Mouse (Mus musculus): Measurements from ENCODE around the gene Zdhhc13. TPM values are rescaled to one million over a fixed set of nuclear protein-coding genes. Genes with fewer than 3 reads are reported as not detected.

Gene Zdhhc13
- 10 to 100 TPM; 14.6 to 14.7 TPM for total RNA-seq (2021)
- long read RNA-seq, experiment 1, transcript Zdhhc13-201 (17 exons, 2,410 nt) = major isoform, 7 of 12 reads
- long read RNA-seq, experiment 1, partial matches to known transcripts = 0 of 12 reads
- long read RNA-seq, experiment 1, other reads (novel, unspliced or antisense) = 5 of 12 reads
- long read RNA-seq, experiment 2, transcript Zdhhc13-201 (17 exons, 2,410 nt) = major isoform, 29 of 39 reads
- long read RNA-seq, experiment 2, partial matches to known transcripts = 2 of 39 reads
- long read RNA-seq, experiment 2, other reads (novel, unspliced or antisense) = 8 of 39 reads

- peak; percentile 55 to 84 for DNase-seq (ENCODE audit: low spot score in 2 of 2)
Measured at GRCm38 (mm10) chr7:48788851-48789572, at the start of gene Zdhhc13. Gene Zdhhc13, plus strand, starts transcription at chr7:48789003.

GRCm38 (mm10) chr7:48749298-48750163, 39.3 kb upstream of the Zdhhc13 start:
- peak; percentile 30 to 54 for DNase-seq (ENCODE audit: low spot score in 2 of 2)

GRCm38 (mm10) chr7:48750164-48750809, 38.5 kb upstream of the Zdhhc13 start:
- DNase-seq (ENCODE audit: low spot score in 2 of 2) = no peak

GRCm38 (mm10) chr7:48751222-48751621, 37.6 kb upstream of the Zdhhc13 start:
- DNase-seq (ENCODE audit: low spot score in 2 of 2) = no peak

- no peak for DNase-seq (ENCODE audit: low spot score in 2 of 2)
Measured at GRCm38 (mm10) chr7:48754415-48754974, 34.3 kb upstream of the Zdhhc13 start.

- DNase-seq (ENCODE audit: low spot score in 2 of 2) = no peak
Measured at GRCm38 (mm10) chr7:48755825-48756224, 33.0 kb upstream of the Zdhhc13 start.

GRCm38 (mm10) chr7:48756306-48756931, 32.4 kb upstream of the Zdhhc13 start:
- DNase-seq (ENCODE audit: low spot score in 2 of 2) = no peak

GRCm38 (mm10) chr7:48758083-48758482, 30.7 kb upstream of the Zdhhc13 start:
- no peak for DNase-seq (ENCODE audit: low spot score in 2 of 2)

GRCm38 (mm10) chr7:48760789-48761188, 28.0 kb upstream of the Zdhhc13 start:
- no peak for DNase-seq (ENCODE audit: low spot score in 2 of 2)

- no peak for DNase-seq (ENCODE audit: low spot score in 2 of 2)
Measured at GRCm38 (mm10) chr7:48762289-48762688, 26.5 kb upstream of the Zdhhc13 start.

GRCm38 (mm10) chr7:48762721-48763120, 26.1 kb upstream of the Zdhhc13 start:
- no peak for DNase-seq (ENCODE audit: low spot score in 2 of 2)

- DNase-seq (ENCODE audit: low spot score in 2 of 2) = no peak
Measured at GRCm38 (mm10) chr7:48765959-48766358, 22.8 kb upstream of the Zdhhc13 start.

GRCm38 (mm10) chr7:48769721-48770120, 19.1 kb upstream of the Zdhhc13 start:
- DNase-seq (ENCODE audit: low spot score in 2 of 2) = no peak

GRCm38 (mm10) chr7:48772060-48772734, 16.6 kb upstream of the Zdhhc13 start:
- DNase-seq (ENCODE audit: low spot score in 2 of 2) = no peak

- DNase-seq (ENCODE audit: low spot score in 2 of 2) = no peak
Measured at GRCm38 (mm10) chr7:48773333-48773732, 15.5 kb upstream of the Zdhhc13 start.

- no peak for DNase-seq (ENCODE audit: low spot score in 2 of 2)
Measured at GRCm38 (mm10) chr7:48774633-48775032, 14.2 kb upstream of the Zdhhc13 start.

GRCm38 (mm10) chr7:48775436-48775835, 13.4 kb upstream of the Zdhhc13 start:
- no peak for DNase-seq (ENCODE audit: low spot score in 2 of 2)

- no peak for DNase-seq (ENCODE audit: low spot score in 2 of 2)
Measured at GRCm38 (mm10) chr7:48777721-48778504, 10.9 kb upstream of the Zdhhc13 start.

- no peak for DNase-seq (ENCODE audit: low spot score in 2 of 2)
Measured at GRCm38 (mm10) chr7:48779110-48779509, 9.7 kb upstream of the Zdhhc13 start.

Measured in adrenal gland, postnatal 4 days (tissue).